Mouse (Mus musculus) cerebellum, postnatal 10 days (tissue): ENCODE results near the gene Mcrip2.

Experiments
- DNase-seq, 2 experiments: peaks; one replicate each; pipeline ENCODE4 v3.0.0; 2021; ENCODE audit warnings: mixed read lengths in 2 of 2

The Mcrip2 gene

DNA sequence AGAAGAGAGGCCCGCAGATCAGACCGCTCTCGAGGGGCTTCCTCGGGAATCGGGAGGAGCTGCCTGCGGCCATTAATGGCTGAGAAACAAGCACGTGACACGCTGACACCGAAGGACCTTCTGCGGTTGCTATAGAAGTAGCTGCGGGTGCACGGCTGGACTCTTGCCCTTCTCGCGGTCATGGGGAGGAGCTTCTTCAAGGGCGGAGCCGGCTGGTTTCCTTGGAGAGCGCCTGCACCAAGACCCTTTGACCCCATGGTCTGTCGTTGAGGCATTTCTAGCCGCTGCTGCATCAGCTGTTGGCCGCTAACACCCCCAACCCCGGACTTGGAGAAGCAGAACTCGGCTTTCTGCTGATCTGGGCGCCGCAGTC is 35.3 kb downstream of the Mcrip2 start, which contains the start of gene Stub1:
Gene Stub1, minus strand, starts transcription at position 114 of the 373 bp plus-strand sequence.
- peak; percentile 94 to 95 for DNase-seq

GRCm38 (mm10) chr17:25832436-25833290 is 35.9 kb downstream of the Mcrip2 start:
- DNase-seq = peak; percentile 100

DNA sequence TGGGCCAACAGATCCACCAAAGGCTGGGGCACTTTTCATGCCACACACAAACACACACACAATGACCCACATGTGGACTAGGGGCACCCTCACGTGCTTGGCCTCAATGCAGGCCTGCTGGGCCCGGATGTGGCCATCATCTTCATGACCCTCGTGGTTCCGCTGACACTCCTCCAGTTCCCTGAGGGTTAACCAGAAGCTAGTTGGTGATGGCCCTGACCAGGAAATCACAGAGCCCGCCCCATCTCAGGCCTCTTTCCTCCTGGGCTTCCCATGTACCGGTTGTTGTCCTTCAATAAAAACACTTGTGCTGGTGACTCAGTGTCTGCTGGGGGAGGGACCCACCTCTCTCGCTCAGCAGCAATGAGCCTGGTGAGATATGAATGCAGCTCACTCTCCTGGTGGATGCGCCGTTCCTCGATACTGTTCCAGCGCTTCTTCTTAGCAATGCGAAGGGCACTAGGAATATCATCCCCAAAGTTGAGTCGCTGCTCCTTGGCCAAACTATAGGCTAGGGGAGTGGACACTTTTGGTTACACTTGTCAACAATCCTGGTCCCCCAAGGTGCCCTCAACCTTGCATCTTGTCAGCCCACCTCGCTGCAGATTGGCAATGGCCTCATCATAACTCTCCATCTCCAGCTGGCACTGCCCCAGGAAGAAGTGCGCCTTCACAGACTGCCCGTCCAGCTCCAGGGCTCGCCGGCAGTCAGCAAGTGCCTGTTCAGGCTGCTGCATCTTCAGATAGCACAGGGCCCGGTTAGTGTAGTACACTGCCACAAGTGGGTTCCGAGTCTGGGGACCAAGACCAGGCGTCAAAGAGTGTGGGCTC is 36.9 kb downstream of the Mcrip2 start:
- peak; percentile 71 to 74 for DNase-seq

DNA sequence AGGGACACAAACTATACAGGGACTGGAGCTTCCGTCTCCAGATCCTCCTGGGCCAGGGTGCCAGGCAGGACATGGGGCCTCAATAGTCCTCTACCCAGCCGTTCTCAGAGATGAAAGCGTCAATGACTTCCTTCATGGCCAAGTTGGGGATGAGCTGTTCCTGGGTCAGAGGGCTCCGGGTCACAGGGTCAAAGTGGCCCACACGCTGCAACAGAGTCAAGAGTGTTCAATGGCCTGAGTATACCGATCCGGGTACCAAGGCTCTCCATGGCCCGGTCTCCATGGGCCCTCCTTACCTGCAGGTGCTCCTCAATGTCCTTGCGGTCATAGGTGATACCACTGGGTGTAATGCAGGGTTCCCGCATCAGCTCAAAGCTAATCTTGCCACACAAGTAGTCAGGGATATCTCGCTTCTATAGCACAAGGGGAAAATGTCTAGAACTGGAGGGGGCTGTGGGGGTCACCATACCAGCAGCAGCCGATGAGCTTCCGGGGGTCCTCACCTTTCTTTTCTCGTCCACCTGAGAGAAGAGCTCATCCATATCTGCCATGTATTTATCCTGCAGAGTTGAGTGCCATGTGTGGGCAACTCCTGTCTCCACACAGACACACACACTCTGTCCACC is 37.6 kb downstream of the Mcrip2 start:
- no peak for DNase-seq

- DNase-seq = no peak
Observed at GRCm38 (mm10) chr17:25830200-25830753, 38.3 kb downstream of the Mcrip2 start.

DNA sequence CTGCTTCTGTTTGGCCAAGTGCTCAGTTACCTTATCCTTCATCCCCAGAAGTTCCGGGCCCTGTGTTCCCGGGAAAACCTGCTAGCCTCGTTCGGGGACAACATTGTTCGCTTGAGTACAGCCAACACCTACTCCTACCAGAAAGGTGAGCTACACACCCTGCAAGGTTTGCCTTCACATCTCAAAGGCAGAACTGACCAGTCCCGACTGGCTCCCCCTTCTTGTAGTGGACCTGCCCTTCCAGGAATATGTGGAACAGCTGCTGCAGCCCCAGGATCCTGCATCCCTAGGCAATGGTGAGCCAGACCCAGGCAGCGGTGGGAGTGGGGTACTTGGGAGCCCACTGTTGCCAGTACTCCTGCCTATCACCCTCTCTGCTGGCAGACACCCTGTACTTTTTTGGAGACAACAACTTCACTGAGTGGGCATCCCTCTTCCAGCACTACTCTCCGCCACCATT is 39.0 kb downstream of the Mcrip2 start:
- DNase-seq = peak in 1 of 2 experiments; percentile 34

GRCm38 (mm10) chr17:25828712-25829557 is 39.6 kb downstream of the Mcrip2 start, which contains the start of gene Jmjd8:
Gene Jmjd8 (plus strand): TSS chr17:25828867.
- DNase-seq = peak; percentile 88

- peak in 1 of 2 experiments; percentile 22 for DNase-seq
Observed at GRCm38 (mm10) chr17:25828223-25828594, 40.4 kb downstream of the Mcrip2 start.

GRCm38 (mm10) chr17:25827546-25828222 is 40.9 kb downstream of the Mcrip2 start:
- peak in 1 of 2 experiments; percentile 31 for DNase-seq

- no peak for DNase-seq
Observed at GRCm38 (mm10) chr17:25827011-25827410, 41.6 kb downstream of the Mcrip2 start.

- no peak for DNase-seq
Observed at GRCm38 (mm10) chr17:25825984-25826570, 42.5 kb downstream of the Mcrip2 start.

- DNase-seq = no peak
Observed at GRCm38 (mm10) chr17:25825311-25825710, 43.3 kb downstream of the Mcrip2 start.

- DNase-seq = no peak
Observed at GRCm38 (mm10) chr17:25824362-25825142, 44.0 kb downstream of the Mcrip2 start.

GRCm38 (mm10) chr17:25823452-25823851 is 45.1 kb downstream of the Mcrip2 start, which contains the start of gene Wdr24:
Gene Wdr24 (plus strand): TSS chr17:25823627.
- DNase-seq = peak; percentile 86

- no peak for DNase-seq
Observed at GRCm38 (mm10) chr17:25818851-25819780, 49.4 kb downstream of the Mcrip2 start.

GRCm38 (mm10) chr17:25817662-25818061 is 50.9 kb downstream of the Mcrip2 start:
- DNase-seq = no peak
